Mouse (Mus musculus) G1E (cell line): ENCODE results near the gene Acaa1b. TPM values are rescaled to one million over a fixed set of nuclear protein-coding genes. Genes with fewer than 3 reads are reported as not detected.

Source experiments
- ATAC-seq: 2 replicates; pipeline ENCODE4 v1.8.0; 2016; ENCODE audit warnings: mild to moderate bottlenecking; ENCODE audit not compliant: insufficient number of reproducible peaks, poor library complexity, low FRiP score, severe bottlenecking; ENCODE audit errors: extremely low read depth
- DNase-seq: peaks from one replicate; pipeline ENCODE4 v3.0.0; 2012; ENCODE audit warnings: low spot score
- H3K27me3 ChIP-seq: 2 replicates; pipeline ENCODE4 v1.6.1; 2012; ENCODE audit warnings: mild to moderate bottlenecking, low read length, inconsistent platforms; ENCODE audit not compliant: insufficient read depth
- H3K36me3 ChIP-seq: replicated peaks from 2 replicates; pipeline ENCODE3; 2012; ENCODE audit warnings: mild to moderate bottlenecking, inconsistent platforms
- H3K4me1 ChIP-seq: 2 replicates; pipeline ENCODE4 v1.6.1; 2012; ENCODE audit warnings: low read depth, low read length, inconsistent platforms, mixed read lengths; ENCODE audit not compliant: insufficient read depth
- H3K4me3 ChIP-seq: 2 replicates; pipeline ENCODE4 v1.5.1; 2012; ENCODE audit warnings: low read depth, mild to moderate bottlenecking, inconsistent platforms, low read length, moderate library complexity, mixed read lengths
- H3K9me3 ChIP-seq: replicated peaks from 2 replicates; pipeline ENCODE4 v1.6.1; 2012; ENCODE audit warnings: inconsistent platforms
- CTCF ChIP-seq: IDR thresholded peaks from 2 replicates; pipeline ENCODE4 v1.5.1; 2012; ENCODE audit warnings: low read depth, low read length, inconsistent platforms, mixed read lengths
- GATA1 ChIP-seq: IDR thresholded peaks from 2 replicates; pipeline ENCODE4 v1.6.1; 2012; ENCODE audit warnings: borderline replicate concordance, low read length, inconsistent platforms, mixed read lengths
- GATA2 ChIP-seq: IDR thresholded peaks from 2 replicates; pipeline ENCODE4 v1.6.1; 2012; ENCODE audit warnings: low read depth, low read length, inconsistent platforms, borderline replicate concordance
- POLR2AphosphoS5 ChIP-seq: IDR thresholded peaks from 2 replicates; pipeline ENCODE4 v1.6.1; 2012; ENCODE audit warnings: low read depth, low read length, inconsistent platforms; ENCODE audit not compliant: insufficient replicate concordance
- TAL1 ChIP-seq: conservative IDR thresholded peaks from 2 replicates; pipeline ENCODE4 v1.6.1; 2012; ENCODE audit warnings: low read depth, low read length, inconsistent platforms, mixed read lengths
- polyA plus RNA-seq: library from polyadenylated mRNA; stranded (reverse); fragments of >175 nt; gene quantifications from 2 replicates; pipeline ENCODE4 v1.2.3, GENCODE M21; 2012
- total RNA-seq, 2 experiments: library from RNA; stranded (forward) in 1 of 2; stranded (reverse) in 1 of 2; fragments of 200-1000 nt in 1 of 2; fragments of >200 nt in 1 of 2; fragmentation: Nextera tagmentation in 1 of 2; gene quantifications; 2 replicates each; pipeline ENCODE4 v1.2.3; 2014 to 2017

Acaa1b gene
- total and polyA plus RNA-seq, 3 experiments = not detected

- TF ChIP-seq CTCF = no peak
- TF ChIP-seq POLR2AphosphoS5 = no peak
- no peak for TF ChIP-seq TAL1
- TF ChIP-seq GATA1 = no peak
- no peak for TF ChIP-seq GATA2
- Histone ChIP-seq H3K9me3 (peaks cover 71% of the 10 kb centered on the region), H3K4me3 (no peak overlapping the region), H3K4me1 (no peaks in the 10 kb centered on the region), H3K27me3 (no peaks in the 10 kb centered on the region), H3K36me3 (no peaks in the 10 kb centered on the region)
- ATAC-seq (no peak), DNase-seq (no peak)
Observed at GRCm38 (mm10) chr9:119160689-119161088, 3.8 kb upstream of the Acaa1b start.

GRCm38 (mm10) chr9:119158861-119159260, 2.0 kb upstream of the Acaa1b start, which contains the start of gene Gm47289:
Gene Gm47289, plus strand, starts transcription at chr9:119159161.
- TF ChIP-seq GATA1 = no peak
- TF ChIP-seq POLR2AphosphoS5 = no peak
- TF ChIP-seq GATA2 = no peak
- TF ChIP-seq CTCF = no peak
- no peak for TF ChIP-seq TAL1
- Histone ChIP-seq H3K4me1 (no peaks in the 10 kb centered on the region), H3K9me3 (peaks cover 75% of the 10 kb centered on the region), H3K4me3 (no peak within 1 kb of the TSS), H3K27me3 (no peaks in the 10 kb centered on the region), H3K36me3 (no peaks in the 10 kb centered on the region)
- no peak for ATAC-seq
- DNase-seq = no peak

- Histone ChIP-seq H3K4me3 (no peak overlapping the region; the same call in 1 of the 2 replicates), H3K9me3 (peaks cover 89% of the 10 kb centered on the region), H3K4me1 (no peaks in the 10 kb centered on the region), H3K27me3 (no peaks in the 10 kb centered on the region), H3K36me3 (no peaks in the 10 kb centered on the region)
- ATAC-seq = no peak
- no peak for DNase-seq
- no peak for TF ChIP-seq TAL1
- no peak for TF ChIP-seq GATA1
- TF ChIP-seq CTCF = no peak
- no peak for TF ChIP-seq GATA2
- no peak for TF ChIP-seq POLR2AphosphoS5
Observed at GRCm38 (mm10) chr9:119155826-119156225, 1.1 kb downstream of the Acaa1b start.

- peaks cover 91% of the 10 kb centered on the region for H3K9me3 ChIP-seq
- H3K4me3 ChIP-seq = no peak overlapping the region
- H3K27me3 ChIP-seq = no peaks in the 10 kb centered on the region
- no peak for TF ChIP-seq GATA2
- TF ChIP-seq CTCF = no peak
- TF ChIP-seq GATA1 = no peak
- no peak for TF ChIP-seq POLR2AphosphoS5
- TF ChIP-seq TAL1 = no peak
- DNase-seq (no peak), ATAC-seq (no peak)
- H3K4me1 ChIP-seq = no peaks in the 10 kb centered on the region
- no peaks in the 10 kb centered on the region for H3K36me3 ChIP-seq
Observed at GRCm38 (mm10) chr9:119155416-119155815, 1.5 kb downstream of the Acaa1b start.

GRCm38 (mm10) chr9:119151751-119152150, 5.1 kb downstream of the Acaa1b start:
- Histone ChIP-seq H3K4me1 (no peaks in the 10 kb centered on the region), H3K9me3 (peaks cover 88% of the 10 kb centered on the region), H3K4me3 (no peak overlapping the region), H3K36me3 (no peaks in the 10 kb centered on the region), H3K27me3 (peaks cover 4% of the 10 kb centered on the region; the same call in 1 of the 2 replicates)
- TF ChIP-seq CTCF = no peak
- no peak for TF ChIP-seq TAL1
- TF ChIP-seq GATA2 = no peak
- no peak for TF ChIP-seq POLR2AphosphoS5
- no peak for TF ChIP-seq GATA1
- no peak for ATAC-seq
- no peak for DNase-seq

GRCm38 (mm10) chr9:119149601-119150000, 7.3 kb downstream of the Acaa1b start:
- peaks cover 88% of the 10 kb centered on the region for H3K9me3 ChIP-seq
- no peak for TF ChIP-seq GATA2
- TF ChIP-seq TAL1 = no peak
- no peak for TF ChIP-seq CTCF
- no peak for TF ChIP-seq POLR2AphosphoS5
- no peak for TF ChIP-seq GATA1
- H3K36me3 ChIP-seq = no peaks in the 10 kb centered on the region
- no peaks in the 10 kb centered on the region for H3K4me1 ChIP-seq
- no peak for DNase-seq
- no peak for ATAC-seq
- H3K27me3 ChIP-seq = peaks cover 4% of the 10 kb centered on the region; the same call in 1 of the 2 replicates
- no peak overlapping the region; the same call in 1 of the 2 replicates for H3K4me3 ChIP-seq
